Mouse (Mus musculus): ENCODE measurements around the gene Snap91.

GRCm38 (mm10) chr9:86720227-86720626, 160.2 kb downstream of the Snap91 start:
- TF ChIP-seq CTCF (IDR thresholded peaks at IDR 0.05; ENCODE audit: borderline replicate concordance, extremely low read depth, insufficient read depth, insufficient read length) (no peak), POLR2A (IDR thresholded peaks at IDR 0.05; ENCODE audit: borderline replicate concordance, extremely low read depth, insufficient read depth, insufficient read length, poor library complexity, severe bottlenecking) (no peak)
